Mouse (Mus musculus): ENCODE measurements around the gene Evx2. TPM values are rescaled to one million over a fixed set of nuclear protein-coding genes. Genes with fewer than 3 reads are reported as not detected.
A peak's percentile ranks its signal among the peaks of the same experiment; 100 is the strongest.

Evx2 gene
- not detected in 2 replicates for polyA plus RNA-seq (2015; fragmentation: Nextera tagmentation; extraction: Ambion mirVana)

GRCm38 (mm10) chr2:74659507-74660005 is at the start of gene Evx2:
Gene Evx2 (minus strand): TSS chr2:74659557.
- whole genome bisulfite sequencing = 2% methylated on average over 28 of the region's 28 CpGs
- Histone ChIP-seq H3K27me3 (peaks cover 99% of the 10 kb centered on the region), H3K4me3 (no peak within 1 kb of the TSS), H3K36me3 (no peaks in the 10 kb centered on the region), H3K27ac (no peak within 1 kb of the TSS), H3K9me3 (no peaks in the 10 kb centered on the region), H3K4me1 (peaks cover 26% of the 10 kb centered on the region), H3K4me2 (no peak within 1 kb of the TSS), H3K9ac (no peak within 1 kb of the TSS)
- ATAC-seq (ENCODE audit: borderline replicate concordance, extremely low read depth, low FRiP score, low TSS enrichment) = no peak

- peaks cover 99% of the 10 kb centered on the region for H3K27me3 ChIP-seq
These were observed 49.3 kb upstream of the Evx2 start for GRCm38 (mm10) chr2:74708676-74709075.

GRCm38 (mm10) chr2:74707599-74707998 is 48.2 kb upstream of the Evx2 start:
- Histone ChIP-seq H3K36me3 (no peaks in the 10 kb centered on the region), H3K9me3 (no peaks in the 10 kb centered on the region), H3K9ac (no peak overlapping the region), H3K4me3 (no peak overlapping the region), H3K27ac (no peak overlapping the region), H3K4me2 (no peak overlapping the region), H3K27me3 (peaks cover 99% of the 10 kb centered on the region), H3K4me1 (peaks cover 24% of the 10 kb centered on the region)
- WGBS = 10% methylated on average over 7 of the region's 7 CpGs
- ATAC-seq (ENCODE audit: borderline replicate concordance, extremely low read depth, low FRiP score, low TSS enrichment) = no peak

More at GRCm38 (mm10) chr2:74708676-74709075, 49.3 kb upstream of the Evx2 start:
- Histone ChIP-seq H3K4me1 (peaks cover 24% of the 10 kb centered on the region), H3K4me2 (no peak overlapping the region), H3K4me3 (no peak overlapping the region), H3K9me3 (no peaks in the 10 kb centered on the region), H3K36me3 (no peaks in the 10 kb centered on the region), H3K9ac (no peak overlapping the region), H3K27ac (no peak overlapping the region)
- 10% methylated on average over 4 of the region's 4 CpGs for WGBS
- no peak for ATAC-seq (ENCODE audit: borderline replicate concordance, extremely low read depth, low FRiP score, low TSS enrichment)

- no peak overlapping the region for H3K9ac ChIP-seq
- ATAC-seq (ENCODE audit: borderline replicate concordance, extremely low read depth, low FRiP score, low TSS enrichment) = no peak
- H3K36me3 ChIP-seq = no peaks in the 10 kb centered on the region
- 2% methylated on average over 13 of the region's 13 CpGs for WGBS
- H3K9me3 ChIP-seq = no peaks in the 10 kb centered on the region
- H3K27me3 ChIP-seq = peaks cover 98% of the 10 kb centered on the region
- no peak overlapping the region for H3K27ac ChIP-seq
- H3K4me1 ChIP-seq = peaks cover 16% of the 10 kb centered on the region
- H3K4me3 ChIP-seq = no peak overlapping the region
- H3K4me2 ChIP-seq = no peak overlapping the region
These were observed 47.1 kb upstream of the Evx2 start for GRCm38 (mm10) chr2:74706393-74706960.

- H3K27me3 ChIP-seq = peaks cover 98% of the 10 kb centered on the region
- ATAC-seq (ENCODE audit: borderline replicate concordance, extremely low read depth, low FRiP score, low TSS enrichment) = peak; percentile 58; the same call in 1 of the 2 replicates
- H3K9ac ChIP-seq = no peak overlapping the region
- no peaks in the 10 kb centered on the region for H3K9me3 ChIP-seq
- no peak overlapping the region for H3K27ac ChIP-seq
- WGBS = 2% methylated on average over 59 of the region's 85 CpGs
- peak overlapping the region; percentile 83 for H3K4me2 ChIP-seq
- H3K4me3 ChIP-seq = peak overlapping the region; percentile 46
- H3K36me3 ChIP-seq = no peaks in the 10 kb centered on the region
- H3K4me1 ChIP-seq = peaks cover 16% of the 10 kb centered on the region
These were observed 46.2 kb upstream of the Evx2 start for GRCm38 (mm10) chr2:74705467-74706089.

GRCm38 (mm10) chr2:74704999-74705466 is 45.7 kb upstream of the Evx2 start:
- H3K9ac ChIP-seq = no peak overlapping the region
- peaks cover 98% of the 10 kb centered on the region for H3K27me3 ChIP-seq
- ATAC-seq (ENCODE audit: borderline replicate concordance, extremely low read depth, low FRiP score, low TSS enrichment) = peak; percentile 44; the same call in 1 of the 2 replicates
- H3K4me3 ChIP-seq = peak overlapping the region; percentile 46
- H3K27ac ChIP-seq = no peak overlapping the region
- H3K9me3 ChIP-seq = no peaks in the 10 kb centered on the region
- no peaks in the 10 kb centered on the region for H3K36me3 ChIP-seq
- WGBS = 0% methylated on average over 6 of the region's 66 CpGs
- H3K4me2 ChIP-seq = peak overlapping the region; percentile 83
- peaks cover 16% of the 10 kb centered on the region for H3K4me1 ChIP-seq

- ATAC-seq (ENCODE audit: borderline replicate concordance, extremely low read depth, low FRiP score, low TSS enrichment) = peak; percentile 20; the same call in 1 of the 2 replicates
- no peak within 1 kb of the TSS for H3K9ac ChIP-seq
- no peaks in the 10 kb centered on the region for H3K9me3 ChIP-seq
- H3K4me3 ChIP-seq = peak within 1 kb of the TSS; percentile 46
- peaks cover 16% of the 10 kb centered on the region for H3K4me1 ChIP-seq
- peaks cover 98% of the 10 kb centered on the region for H3K27me3 ChIP-seq
- H3K27ac ChIP-seq = no peak within 1 kb of the TSS
- under 1% methylated on average over 50 of the region's 52 CpGs for WGBS
- H3K4me2 ChIP-seq = peak within 1 kb of the TSS; percentile 83
- no peaks in the 10 kb centered on the region for H3K36me3 ChIP-seq
These were observed 45.1 kb upstream of the Evx2 start, which contains the start of gene Hoxd8 for GRCm38 (mm10) chr2:74704393-74704998. Gene Hoxd8 (plus strand): TSS chr2:74704615.

- Histone ChIP-seq H3K9me3 (no peaks in the 10 kb centered on the region), H3K4me1 (peaks cover 16% of the 10 kb centered on the region), H3K9ac (no peak overlapping the region), H3K27me3 (peaks cover 98% of the 10 kb centered on the region), H3K27ac (no peak overlapping the region), H3K4me3 (peak overlapping the region; percentile 46; the same call in 1 of the 2 replicates), H3K36me3 (no peaks in the 10 kb centered on the region), H3K4me2 (no peak overlapping the region)
- WGBS = 5% methylated on average over 26 of the region's 26 CpGs
- no peak for ATAC-seq (ENCODE audit: borderline replicate concordance, extremely low read depth, low FRiP score, low TSS enrichment)
These were observed 44.5 kb upstream of the Evx2 start for GRCm38 (mm10) chr2:74703720-74704392.

- ATAC-seq (ENCODE audit: borderline replicate concordance, extremely low read depth, low FRiP score, low TSS enrichment) = no peak
- peaks cover 98% of the 10 kb centered on the region for H3K27me3 ChIP-seq
- no peaks in the 10 kb centered on the region for H3K36me3 ChIP-seq
- no peak overlapping the region for H3K27ac ChIP-seq
- no peak overlapping the region for H3K4me2 ChIP-seq
- WGBS = 7% methylated on average over 10 of the region's 10 CpGs
- H3K9ac ChIP-seq = no peak overlapping the region
- H3K4me3 ChIP-seq = no peak overlapping the region
- H3K4me1 ChIP-seq = peaks cover 19% of the 10 kb centered on the region
- no peaks in the 10 kb centered on the region for H3K9me3 ChIP-seq
These were observed 44.0 kb upstream of the Evx2 start for GRCm38 (mm10) chr2:74703317-74703716.

GRCm38 (mm10) chr2:74702820-74703219 is 43.5 kb upstream of the Evx2 start:
- WGBS = 17% methylated on average over 6 of the region's 6 CpGs
- H3K4me3 ChIP-seq = no peak overlapping the region
- H3K9ac ChIP-seq = no peak overlapping the region
- H3K4me2 ChIP-seq = no peak overlapping the region
- H3K4me1 ChIP-seq = peaks cover 24% of the 10 kb centered on the region
- H3K27ac ChIP-seq = no peak overlapping the region
- no peak for ATAC-seq (ENCODE audit: borderline replicate concordance, extremely low read depth, low FRiP score, low TSS enrichment)
- H3K36me3 ChIP-seq = no peaks in the 10 kb centered on the region
- no peaks in the 10 kb centered on the region for H3K9me3 ChIP-seq
- peaks cover 98% of the 10 kb centered on the region for H3K27me3 ChIP-seq

GRCm38 (mm10) chr2:74701949-74702819 is 42.8 kb upstream of the Evx2 start:
- no peak overlapping the region for H3K27ac ChIP-seq
- ATAC-seq (ENCODE audit: borderline replicate concordance, extremely low read depth, low FRiP score, low TSS enrichment) = no peak
- H3K36me3 ChIP-seq = no peaks in the 10 kb centered on the region
- no peak overlapping the region for H3K4me3 ChIP-seq
- no peak overlapping the region for H3K4me2 ChIP-seq
- H3K9ac ChIP-seq = no peak overlapping the region
- H3K27me3 ChIP-seq = peaks cover 98% of the 10 kb centered on the region
- H3K4me1 ChIP-seq = peaks cover 28% of the 10 kb centered on the region
- H3K9me3 ChIP-seq = no peaks in the 10 kb centered on the region
- 10% methylated on average over 17 of the region's 17 CpGs for WGBS

All from lung, embryonic 15.5 days (tissue).